19 mouse cellular contexts compared by ENCODE assay signal in the genomic region with DNA sequence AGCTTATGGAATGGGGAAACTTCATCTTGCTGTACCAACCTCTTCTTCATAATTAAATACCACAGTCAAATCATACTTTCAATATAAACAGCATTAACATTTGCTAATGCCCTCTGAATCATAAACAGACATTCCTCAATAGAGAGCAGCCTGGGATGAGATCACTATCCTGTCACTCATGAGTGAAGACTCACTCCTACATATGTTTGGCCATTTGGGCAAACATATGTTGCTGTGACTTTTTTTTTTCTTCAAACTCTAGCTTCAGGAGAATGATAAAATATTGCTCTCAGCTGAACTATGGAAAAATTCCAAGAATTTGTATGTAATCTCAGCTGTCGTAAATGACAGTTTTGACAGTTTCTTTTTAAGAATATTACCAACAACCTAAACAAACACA.
A peak's percentile ranks its signal among the peaks of the same experiment; 100 is the strongest.
DNase-seq lines count a peak whose midpoint lies in the region; ATAC-seq lines count a peak whose summit lies in the region.
"Had no signal": no experiment of that assay in that cellular context is flagged by ENCODE, and none has a peak within 500 bp of the region (broad histone marks: within the 10 kb centered on the region; RNA-seq: fewer than 3 reads in every experiment).

No protein-coding gene starts in this region.

- H3K27me3 ChIP-seq in forebrain, embryonic 15.5 days, result no peaks in the 10 kb centered on the region
- no peaks in the 10 kb centered on the region for H3K27me3 ChIP-seq in forebrain, embryonic 12.5 days
- H3K27me3 ChIP-seq in forebrain, embryonic 16.5 days (replicated peaks; ENCODE audit: control insufficient read depth, insufficient read depth, low read length), result no peaks in the 10 kb centered on the region; the same call in 1 of the 2 replicates
- H3K27me3 ChIP-seq: CH12.LX; embryonic facial prominence, embryonic 13.5 days; hindbrain, embryonic 15.5 days; Patski had no signal

- no peak overlapping the region for H3K4me2 ChIP-seq in forebrain, embryonic 15.5 days (replicated peaks)
- H3K4me2 ChIP-seq in forebrain, embryonic 12.5 days, result no peak overlapping the region
- no peak overlapping the region for H3K4me2 ChIP-seq in forebrain, embryonic 16.5 days (ENCODE audit: low read length)
- H3K4me2 ChIP-seq: embryonic facial prominence, embryonic 13.5 days; heart, embryonic 12.5 days; hindbrain, embryonic 15.5 days had no signal

- peak; percentile 71; the same call in 1 of the 2 replicates for ATAC-seq in forebrain, embryonic 15.5 days (replicated peaks)
- ATAC-seq in forebrain, embryonic 12.5 days (ENCODE audit: low FRiP score), result no peak
- ATAC-seq in forebrain, embryonic 16.5 days, result peak; percentile 77; the same call in 1 of the 2 replicates
- ATAC-seq: activated CD4-positive, CD25-positive, alpha-beta regulatory T cell, adult 4 months; intestine, embryonic 16.5 days; Patski had no signal

- no peaks in the 10 kb centered on the region for H3K9me3 ChIP-seq in forebrain, embryonic 15.5 days
- no peaks in the 10 kb centered on the region for H3K9me3 ChIP-seq in forebrain, embryonic 12.5 days
- H3K9me3 ChIP-seq in forebrain, embryonic 16.5 days (ENCODE audit: control insufficient read depth, low read length), result no peaks in the 10 kb centered on the region
- H3K9me3 ChIP-seq: embryonic facial prominence, embryonic 13.5 days; heart, embryonic 12.5 days; hindbrain, embryonic 15.5 days had no signal

- WGBS in forebrain, embryonic 15.5 days, result 65% methylated on average over 1 of the region's 1 CpGs
- WGBS in forebrain, embryonic 12.5 days, result 82% methylated on average over 1 of the region's 1 CpGs
- WGBS in forebrain, embryonic 16.5 days, result 59% methylated on average over 1 of the region's 1 CpGs

- H3K9ac ChIP-seq in forebrain, embryonic 15.5 days (replicated peaks), result no peak overlapping the region
- no peak overlapping the region for H3K9ac ChIP-seq in forebrain, embryonic 12.5 days
- H3K9ac ChIP-seq in forebrain, embryonic 16.5 days (replicated peaks; ENCODE audit: low read depth, low read length), result no peak overlapping the region
- H3K9ac ChIP-seq: embryonic facial prominence, embryonic 13.5 days; heart, embryonic 12.5 days; hindbrain, embryonic 15.5 days had no signal

- no peaks in the 10 kb centered on the region for H3K36me3 ChIP-seq in forebrain, embryonic 15.5 days
- no peaks in the 10 kb centered on the region for H3K36me3 ChIP-seq in forebrain, embryonic 12.5 days (replicated peaks)
- no peaks in the 10 kb centered on the region for H3K36me3 ChIP-seq in forebrain, embryonic 16.5 days (ENCODE audit: control insufficient read depth, insufficient read depth)
- H3K36me3 ChIP-seq: heart, embryonic 12.5 days; hindbrain, embryonic 15.5 days had no signal

- no peak overlapping the region for H3K4me3 ChIP-seq in forebrain, embryonic 15.5 days
- H3K4me3 ChIP-seq in forebrain, embryonic 12.5 days (replicated peaks), result no peak overlapping the region
- H3K4me3 ChIP-seq in forebrain, embryonic 16.5 days (replicated peaks; ENCODE audit: low read length), result no peak overlapping the region
- H3K4me3 ChIP-seq: embryonic facial prominence, embryonic 13.5 days; heart, embryonic 12.5 days; hindbrain, embryonic 15.5 days had no signal

- DNase-seq in cerebellum, adult 8-10 months, result peak; percentile 13
- DNase-seq in cerebellum, adult 11-12 months, result no peak
- peak; percentile 13 for DNase-seq in 3T3-L1 (ENCODE audit: low read depth, low spot score)
- DNase-seq in right cerebral cortex, postnatal 4 days, result no peak
- DNase-seq: adrenal gland, postnatal 14 days; cerebellum, postnatal 25 days; gastrocnemius, postnatal 14 days; heart, postnatal 36 days; kidney, adult 2 months had no signal

- H3K4me1 ChIP-seq in forebrain, embryonic 15.5 days, result no peaks in the 10 kb centered on the region
- peaks cover 5% of the 10 kb centered on the region; the same call in 1 of the 2 replicates for H3K4me1 ChIP-seq in forebrain, embryonic 12.5 days
- 0 out of 2 replicates have a peak, but pooled peaks cover 4% of the 10 kb centered on the region for H3K4me1 ChIP-seq in forebrain, embryonic 16.5 days (replicated peaks; ENCODE audit: control insufficient read depth, insufficient read depth, low read length)
- H3K4me1 ChIP-seq: embryonic facial prominence, embryonic 13.5 days; heart, embryonic 12.5 days; hindbrain, embryonic 15.5 days had no signal

- H3K27ac ChIP-seq in forebrain, embryonic 15.5 days (replicated peaks), result no peak overlapping the region
- no peak overlapping the region for H3K27ac ChIP-seq in forebrain, embryonic 12.5 days
- H3K27ac ChIP-seq in forebrain, embryonic 16.5 days (ENCODE audit: low read length), result no peak overlapping the region
- H3K27ac ChIP-seq: embryonic facial prominence, embryonic 13.5 days; hindbrain, embryonic 15.5 days had no signal

Comparison
In these comparisons a context has a peak if more than half of its experiments do, and no peak if none do; other contexts are left out.
1. DNase-seq: peak in cerebellum, adult 8-10 months (single experiment) and 3T3-L1 (single experiment); none in cerebellum, adult 11-12 months (single experiment) and right cerebral cortex, postnatal 4 days (single experiment).